Mouse (Mus musculus): ENCODE measurements around the gene Trpc4. TPM values are rescaled to one million over a fixed set of nuclear protein-coding genes. Genes with fewer than 3 reads are reported as not detected.

Gene Trpc4
- total and polyA plus RNA-seq, 3 experiments: not detected

GRCm38 (mm10) chr3:54135376-54135775, 20.5 kb upstream of the Trpc4 start:
- Histone ChIP-seq H3K27me3 (replicated peaks) (no peaks in the 10 kb centered on the region), H3K4me1 (ENCODE audit: control insufficient read depth in 1 of 2, insufficient read depth in 2 of 2) (no peaks in the 10 kb centered on the region), H3K4me2 (ENCODE audit: insufficient read depth, low read depth, poor library complexity, severe bottlenecking) (no peak overlapping the region), H3K9me3 (replicated peaks; ENCODE audit: low read length) (no peaks in the 10 kb centered on the region), H3K27ac (ENCODE audit: insufficient read depth, low read depth) (no peak overlapping the region), H3K9ac (ENCODE audit: insufficient read depth, low read depth) (no peak overlapping the region), H3K4me3 (replicated peaks in 1 of 3; ENCODE audit: low read depth in 2 of 3, low read length in 2 of 3, poor library complexity in 1 of 3) (no peak overlapping the region), H3K36me3 (replicated peaks in 1 of 2; ENCODE audit: control insufficient read depth in 1 of 2, insufficient read depth in 1 of 2, low read length in 1 of 2) (no peaks in the 10 kb centered on the region), H3K79me2 (replicated peaks; ENCODE audit: control insufficient read depth, extremely low read depth, insufficient read depth, poor library complexity, severe bottlenecking) (no peaks in the 10 kb centered on the region)
- dilution Hi-C loops (cut with MboI; ENCODE audit: extremely low pct_ligation_motif_present, extremely low pct_unique_long_range_greater_than_20kb, low sequenced_read_pairs) (no loop called here), in situ Hi-C loops (cut with MboI; ENCODE audit: low pct_ligation_motif_present, low pct_unique_long_range_greater_than_20kb, low sequenced_read_pairs) (no loop called here)
- no peak for DNase-seq (ENCODE audit: extremely low read depth)
- TF ChIP-seq TCF12 (IDR thresholded peaks at IDR 0.05; ENCODE audit: low read depth, low read length): no peak
- TF ChIP-seq ELF1 (IDR thresholded peaks at IDR 0.05; ENCODE audit: low read depth, low read length): no peak
- TF ChIP-seq NELFE (IDR thresholded peaks at IDR 0.05; ENCODE audit: low read depth, low read length): no peak
- no peak for TF ChIP-seq PAX5 (IDR thresholded peaks at IDR 0.05; ENCODE audit: low read length)
- TF ChIP-seq EP300 (IDR thresholded peaks at IDR 0.05; ENCODE audit: low read length): no peak

- H3K36me3 ChIP-seq (replicated peaks in 1 of 2; ENCODE audit: control insufficient read depth in 1 of 2, insufficient read depth in 1 of 2, low read length in 1 of 2): no peaks in the 10 kb centered on the region
- no peaks in the 10 kb centered on the region for H3K27me3 ChIP-seq (replicated peaks)
- no peak for DNase-seq (ENCODE audit: extremely low read depth)
- no peaks in the 10 kb centered on the region for H3K9me3 ChIP-seq (replicated peaks; ENCODE audit: low read length)
- TF ChIP-seq GABPA (IDR thresholded peaks at IDR 0.05; ENCODE audit: insufficient replicate concordance, low read depth, low read length): no peak
- no peak for TF ChIP-seq ELF1 (IDR thresholded peaks at IDR 0.05; ENCODE audit: low read depth, low read length)
- TF ChIP-seq CTCF (conservative IDR thresholded peaks at IDR 0.05 in 1 of 2, IDR thresholded peaks at IDR 0.05 in 1 of 2; ENCODE audit: low read depth in 2 of 2, low read length in 2 of 2): no peak
- TF ChIP-seq JUN (IDR thresholded peaks at IDR 0.05; ENCODE audit: insufficient read depth, low read depth, low read length): no peak
- no peak for TF ChIP-seq ZNF384 (IDR thresholded peaks at IDR 0.05; ENCODE audit: low read depth, low read length)
- no peak for TF ChIP-seq MEF2A (IDR thresholded peaks at IDR 0.05; ENCODE audit: borderline replicate concordance, low read depth, low read length)
- TF ChIP-seq E2F4 (IDR thresholded peaks at IDR 0.05; ENCODE audit: insufficient replicate concordance, low read depth, low read length): no peak
- TF ChIP-seq RAD21 (IDR thresholded peaks at IDR 0.05; ENCODE audit: low read depth, low read length): no peak
- TF ChIP-seq HCFC1 (IDR thresholded peaks at IDR 0.05; ENCODE audit: low read depth, low read length): no peak
- no peak for TF ChIP-seq USF2 (conservative IDR thresholded peaks at IDR 0.05; ENCODE audit: low read depth, low read length)
- no peak for TF ChIP-seq RCOR1 (conservative IDR thresholded peaks at IDR 0.05; ENCODE audit: low read depth, low read length)
- no peak for TF ChIP-seq USF1 (IDR thresholded peaks at IDR 0.05; ENCODE audit: low read depth, low read length)
- no peak overlapping the region for H3K9ac ChIP-seq (ENCODE audit: insufficient read depth, low read depth)
- no peaks in the 10 kb centered on the region for H3K79me2 ChIP-seq (replicated peaks; ENCODE audit: control insufficient read depth, extremely low read depth, insufficient read depth, poor library complexity, severe bottlenecking)
- in situ Hi-C loops (cut with MboI; ENCODE audit: low pct_ligation_motif_present, low pct_unique_long_range_greater_than_20kb, low sequenced_read_pairs): no loop called here
- H3K4me2 ChIP-seq (ENCODE audit: insufficient read depth, low read depth, poor library complexity, severe bottlenecking): no peak overlapping the region
- no peaks in the 10 kb centered on the region for H3K4me1 ChIP-seq (ENCODE audit: control insufficient read depth in 1 of 2, insufficient read depth in 2 of 2)
- H3K27ac ChIP-seq (ENCODE audit: insufficient read depth, low read depth): no peak overlapping the region
- dilution Hi-C loops (cut with MboI; ENCODE audit: extremely low pct_ligation_motif_present, extremely low pct_unique_long_range_greater_than_20kb, low sequenced_read_pairs): no loop called here
- no peak overlapping the region for H3K4me3 ChIP-seq (replicated peaks in 1 of 3; ENCODE audit: low read depth in 2 of 3, low read length in 2 of 3, poor library complexity in 1 of 3)
These were observed 14.5 kb upstream of the Trpc4 start for GRCm38 (mm10) chr3:54141376-54141775.
